Mouse (Mus musculus) ES-Bruce4 (cell line): ENCODE results near the gene Gstm5.

Source experiments
- CTCF ChIP-seq: IDR thresholded peaks from one replicate; pipeline ENCODE4 v1.8.1; 2011; ENCODE audit warnings: low read depth, low read length
- EP300 ChIP-seq: IDR thresholded peaks from 2 replicates; pipeline ENCODE4 v1.6.1; 2011; ENCODE audit warnings: low read depth, low read length; ENCODE audit not compliant: insufficient read depth

GRCm38 (mm10) chr3:107873335-107874251 is 22.0 kb upstream of the Gstm5 start:
- TF ChIP-seq CTCF: no peak
- no peak for TF ChIP-seq EP300
